Mouse (Mus musculus) kidney, postnatal 36 days (tissue): ENCODE measurements around the gene Foxo3.

ENCODE experiments used
- DNase-seq, 2 experiments: peaks; one replicate each; pipeline ENCODE4 v3.0.0; 2021 to 2022; ENCODE audit warnings: mixed read lengths in 2 of 2

Gene Foxo3

GRCm38 (mm10) chr10:42221996-42222395, 54.6 kb downstream of the Foxo3 start:
- DNase-seq = no peak

DNA sequence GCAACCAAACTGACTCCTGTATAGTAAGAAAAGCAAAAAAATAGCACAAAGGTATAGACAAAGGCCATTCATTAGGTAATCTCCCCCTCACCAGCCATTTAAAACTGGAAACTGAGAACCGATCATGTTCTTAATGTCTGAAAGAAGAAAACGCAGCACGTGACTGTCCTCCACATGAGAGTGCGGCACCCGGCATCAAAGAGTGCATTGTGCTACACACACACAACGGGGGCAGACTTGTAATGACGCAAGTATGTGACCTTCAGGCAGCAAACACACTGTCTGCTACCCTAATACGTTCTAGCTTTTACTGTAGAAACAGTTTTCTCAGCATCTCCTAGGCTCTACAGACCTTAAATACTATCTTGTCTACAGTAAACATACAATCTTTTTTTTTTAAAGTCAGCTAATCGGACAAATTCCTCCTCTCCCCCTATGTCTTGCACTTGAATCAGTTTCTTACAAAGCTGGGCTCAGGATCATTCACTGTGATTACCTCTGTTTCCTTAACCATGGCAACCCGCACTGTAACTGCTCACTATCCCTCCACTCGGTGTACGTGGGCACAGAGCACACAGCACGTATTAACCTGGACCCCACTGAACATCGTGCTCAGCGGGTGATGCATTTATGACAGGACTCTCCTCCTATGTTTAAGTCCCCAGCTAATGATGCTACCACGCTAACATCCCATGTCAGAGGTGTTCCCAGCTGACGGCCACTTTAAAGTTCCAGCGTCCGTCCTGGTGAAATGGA, 55.2 kb downstream of the Foxo3 start:
- no peak for DNase-seq

DNA sequence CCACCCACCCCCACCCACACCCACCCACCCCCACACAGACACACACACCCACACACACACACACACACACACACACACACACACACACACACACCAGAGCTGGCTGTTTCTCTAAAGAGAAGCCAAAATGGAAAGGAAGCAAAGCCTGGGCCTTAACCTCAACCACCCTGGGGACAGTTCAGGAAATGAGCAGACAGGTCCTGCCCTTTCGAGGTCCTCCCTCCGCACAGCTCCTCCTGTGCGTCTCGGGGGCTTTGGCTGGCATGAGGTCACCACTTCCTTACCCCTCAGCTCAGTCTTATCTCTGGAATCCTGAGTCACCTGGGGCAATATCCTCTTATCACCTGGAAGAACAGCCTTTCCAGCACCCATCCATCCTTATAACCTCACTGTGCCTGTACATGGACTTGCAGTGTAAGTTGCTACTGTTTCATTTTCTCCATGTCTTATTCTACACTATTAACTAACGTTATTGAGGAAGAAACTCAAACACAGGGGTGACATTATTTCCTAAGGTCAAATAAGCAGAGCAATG, 56.1 kb downstream of the Foxo3 start:
- DNase-seq = no peak

DNA sequence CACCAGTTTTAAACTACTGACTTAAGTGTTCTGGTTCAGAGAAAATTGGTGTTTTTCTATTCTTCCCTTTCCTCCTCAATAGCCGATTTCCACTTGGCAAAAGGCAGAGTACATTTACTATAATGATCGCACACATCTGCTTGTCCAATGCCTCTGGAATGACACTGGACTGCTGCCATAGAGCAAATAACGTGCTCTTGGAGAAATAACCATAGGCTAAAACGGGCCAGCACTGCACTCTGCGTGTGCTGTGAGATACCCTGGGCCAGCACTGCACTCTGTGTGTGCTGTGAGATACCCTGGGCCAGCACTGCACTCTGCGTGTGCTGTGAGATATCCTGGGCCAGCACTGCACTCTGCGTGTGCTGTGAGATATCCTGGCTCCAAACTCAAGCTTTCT, 65.1 kb downstream of the Foxo3 start:
- DNase-seq = no peak

DNA sequence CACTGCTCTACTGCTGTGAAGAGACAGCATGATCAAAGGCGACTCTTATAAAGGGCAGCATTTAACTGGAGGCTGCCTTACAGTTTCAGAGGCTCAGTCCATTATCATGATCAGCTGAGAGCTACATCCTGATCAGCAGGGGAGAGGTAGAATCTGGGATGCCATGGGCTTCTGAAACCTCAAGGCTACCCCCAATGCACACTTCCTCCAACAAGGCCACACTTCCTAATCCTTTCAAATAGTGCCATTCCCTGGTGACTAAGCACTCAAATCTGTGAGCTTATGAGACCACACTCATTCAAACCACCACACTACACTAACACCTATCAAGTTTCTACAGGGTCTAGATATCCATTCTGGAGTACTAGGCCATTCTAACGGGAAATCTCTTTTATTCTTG, 65.9 kb downstream of the Foxo3 start:
- no peak for DNase-seq

DNA sequence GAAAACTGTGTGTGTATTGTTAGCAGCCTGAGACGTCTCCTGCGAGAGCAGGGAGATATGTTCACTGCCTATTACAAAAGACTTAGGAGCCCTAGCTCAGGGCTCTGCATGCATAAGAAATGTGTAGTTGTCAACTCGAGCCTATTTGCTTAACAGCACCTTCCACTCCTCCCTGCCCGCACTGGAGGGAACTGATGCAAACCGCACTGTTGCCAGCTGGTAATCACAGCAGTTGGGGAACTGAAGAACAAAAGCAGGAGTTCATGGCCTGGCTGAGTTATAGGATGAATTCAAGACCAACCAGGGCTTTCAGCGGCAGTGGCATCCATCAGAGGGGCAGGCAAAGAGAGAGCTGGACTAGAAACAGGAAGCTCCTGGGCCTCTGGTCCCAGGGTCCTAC, 66.7 kb downstream of the Foxo3 start:
- DNase-seq = no peak

DNA sequence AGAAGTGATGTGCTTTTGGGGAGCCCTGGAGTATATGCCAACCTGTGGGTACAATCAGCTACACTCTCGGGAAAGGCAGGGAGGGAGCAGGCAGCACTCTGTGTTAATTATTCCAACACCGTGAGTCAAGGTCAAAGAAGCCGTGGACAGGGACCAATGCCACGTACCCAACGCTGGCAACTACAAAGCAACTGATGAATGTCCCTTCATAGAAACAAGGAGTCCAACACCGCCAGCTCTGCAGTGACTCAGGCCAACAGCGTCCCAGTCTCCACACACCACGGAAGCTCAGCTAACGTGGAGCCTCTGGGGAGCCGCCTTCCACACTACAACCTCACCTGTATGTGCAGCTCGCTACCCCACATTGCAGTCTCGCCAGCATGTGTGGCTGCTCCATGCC, 68.9 kb downstream of the Foxo3 start:
- DNase-seq = no peak

GRCm38 (mm10) chr10:42204768-42205412, 71.7 kb downstream of the Foxo3 start:
- DNase-seq = peak; percentile 48 to 64

DNA sequence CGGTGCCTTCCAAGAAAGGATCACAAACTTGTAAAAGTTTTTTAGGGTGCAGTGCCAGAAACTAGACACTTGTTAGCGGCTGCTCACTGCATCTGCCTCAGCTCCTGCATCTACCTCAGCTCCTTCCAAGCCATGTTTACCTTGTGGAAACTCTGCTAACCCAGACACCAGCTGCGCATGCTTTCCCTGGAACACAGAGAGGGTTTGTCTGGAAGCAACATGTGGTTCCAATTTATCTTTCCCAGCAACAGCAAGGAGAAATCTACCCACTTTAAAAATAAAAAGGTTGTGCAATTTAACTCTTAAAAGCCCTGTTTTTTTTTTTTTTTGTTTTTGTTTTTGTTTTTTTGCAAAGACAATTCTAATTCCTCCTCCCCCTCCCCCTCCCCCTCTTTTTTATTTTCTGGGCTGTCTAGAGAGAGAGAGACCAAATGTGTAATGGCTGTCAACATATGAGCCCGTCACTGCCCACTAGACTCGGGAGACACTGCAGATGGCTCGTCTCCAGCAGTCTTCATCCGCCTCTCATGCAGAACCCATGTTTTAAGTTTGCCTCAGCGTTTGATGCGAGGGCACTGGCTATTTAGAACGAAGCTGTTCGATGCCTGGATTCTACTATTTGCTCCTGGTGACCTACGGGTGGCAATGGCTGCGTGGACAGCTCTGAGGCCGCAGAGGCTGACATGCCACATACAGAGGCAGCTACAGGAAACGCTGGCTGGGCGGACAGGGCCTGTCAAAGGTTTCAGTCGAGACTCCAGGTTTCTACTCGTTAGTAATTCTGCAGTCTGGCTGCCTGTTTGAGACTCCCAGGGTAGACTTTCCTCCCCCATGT, 73.0 kb downstream of the Foxo3 start:
- DNase-seq = no peak

DNA sequence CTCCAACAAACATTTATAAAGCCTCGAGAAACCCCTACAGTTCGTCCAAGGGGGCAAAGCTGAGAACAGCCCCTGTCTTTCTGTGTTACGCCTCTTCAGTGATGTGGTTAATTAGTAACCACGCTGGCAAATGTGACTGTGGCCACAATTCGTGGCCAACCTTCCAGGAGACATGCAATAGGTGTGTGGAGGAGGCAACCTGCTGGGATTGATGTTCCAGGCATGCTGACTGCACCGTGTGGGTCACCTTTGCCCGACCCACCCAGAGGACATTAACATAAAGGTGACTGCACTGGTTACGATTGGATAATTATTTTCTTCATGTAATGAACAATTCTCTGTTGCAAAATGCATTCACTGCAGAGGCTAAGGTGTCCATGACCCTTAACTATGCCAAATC, 74.0 kb downstream of the Foxo3 start:
- peak; percentile 60 to 86 for DNase-seq

- DNase-seq = no peak
Measured at GRCm38 (mm10) chr10:42199472-42199871, 77.1 kb downstream of the Foxo3 start.

DNA sequence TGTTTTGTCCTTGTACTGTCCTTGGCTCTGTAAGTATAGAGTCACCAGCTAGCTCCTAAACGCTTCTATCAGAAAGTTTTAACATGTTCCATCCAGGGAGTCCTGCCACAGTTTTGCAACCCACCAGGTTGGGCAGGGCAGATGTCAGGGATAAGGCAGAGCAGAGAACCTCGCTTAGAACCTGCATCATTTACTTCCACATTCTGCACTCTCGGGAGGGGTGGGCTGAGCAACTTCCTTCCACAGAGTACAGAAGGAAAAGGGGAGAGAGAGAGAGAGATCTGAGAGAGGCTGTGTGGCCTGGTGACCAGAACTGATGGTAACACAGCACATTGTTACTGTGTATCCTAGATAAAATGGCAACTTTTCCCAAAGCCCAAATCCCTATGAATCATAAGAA, 77.9 kb downstream of the Foxo3 start:
- no peak for DNase-seq

DNA sequence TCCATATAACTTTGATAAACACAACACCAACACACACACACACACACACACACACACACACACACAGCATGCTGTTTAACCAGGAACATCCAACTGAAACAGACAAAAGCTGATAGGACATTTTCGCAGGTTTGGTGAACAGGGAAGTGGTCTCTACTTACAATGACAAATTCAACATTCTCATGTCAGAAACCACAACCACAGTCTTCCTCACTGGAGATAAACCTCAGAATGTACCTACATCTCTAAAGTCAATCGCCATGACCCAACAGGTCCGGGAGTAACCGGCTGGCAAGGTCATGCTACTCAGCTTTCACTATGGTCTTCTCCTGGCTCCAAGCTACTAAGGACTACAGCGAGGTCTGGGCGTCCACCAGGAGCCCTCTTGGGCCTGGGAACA, 81.8 kb downstream of the Foxo3 start:
- no peak for DNase-seq

DNA sequence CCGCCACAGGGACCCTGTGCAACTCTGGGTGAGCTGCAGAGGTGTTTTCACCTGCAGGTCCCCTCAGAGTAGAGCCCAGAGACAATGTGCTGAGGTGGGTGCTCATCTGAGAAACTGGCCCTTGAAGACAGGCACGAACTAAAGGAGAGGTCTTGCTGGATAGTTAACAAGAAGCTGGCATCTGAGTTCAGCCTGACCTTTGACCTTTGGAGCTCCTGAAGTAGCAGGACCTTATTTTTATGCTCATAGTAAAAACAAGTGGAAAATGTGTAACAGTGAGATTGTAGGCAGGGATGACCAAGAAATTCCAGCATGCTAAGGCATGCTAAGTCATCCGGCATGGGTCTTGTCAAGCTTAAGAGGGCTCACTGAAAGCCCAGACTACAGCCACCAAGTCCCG, 82.6 kb downstream of the Foxo3 start:
- DNase-seq = peak in 1 of 2 experiments; percentile 66

- no peak for DNase-seq
Measured at GRCm38 (mm10) chr10:42192951-42193350, 83.6 kb downstream of the Foxo3 start.

GRCm38 (mm10) chr10:42189674-42190434, 86.7 kb downstream of the Foxo3 start:
- peak; percentile 61 to 68 for DNase-seq

DNA sequence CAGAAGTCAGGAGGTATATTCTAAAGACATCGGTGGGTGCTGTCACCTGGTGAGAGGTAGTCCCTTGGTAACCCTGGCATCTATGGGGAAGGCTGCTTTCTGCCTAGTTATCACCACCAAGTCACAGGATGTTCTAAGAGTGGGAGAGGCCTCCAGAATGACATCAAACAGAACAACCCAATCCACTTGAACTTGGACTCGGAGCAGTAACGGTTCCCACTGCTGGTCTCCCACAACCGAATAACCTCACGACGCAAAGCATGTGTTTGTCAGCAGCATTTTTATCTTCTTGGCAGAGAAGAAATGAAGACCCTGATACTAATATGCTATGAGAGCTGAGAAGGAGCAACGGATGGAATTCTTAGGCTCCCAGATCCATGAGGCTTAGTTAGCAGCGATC, 87.5 kb downstream of the Foxo3 start:
- DNase-seq = no peak

- DNase-seq = no peak
Measured at GRCm38 (mm10) chr10:42188091-42188490, 88.5 kb downstream of the Foxo3 start.

GRCm38 (mm10) chr10:42186941-42187401, 89.6 kb downstream of the Foxo3 start:
- DNase-seq = no peak

GRCm38 (mm10) chr10:42180333-42180732, 96.2 kb downstream of the Foxo3 start:
- no peak for DNase-seq

DNA sequence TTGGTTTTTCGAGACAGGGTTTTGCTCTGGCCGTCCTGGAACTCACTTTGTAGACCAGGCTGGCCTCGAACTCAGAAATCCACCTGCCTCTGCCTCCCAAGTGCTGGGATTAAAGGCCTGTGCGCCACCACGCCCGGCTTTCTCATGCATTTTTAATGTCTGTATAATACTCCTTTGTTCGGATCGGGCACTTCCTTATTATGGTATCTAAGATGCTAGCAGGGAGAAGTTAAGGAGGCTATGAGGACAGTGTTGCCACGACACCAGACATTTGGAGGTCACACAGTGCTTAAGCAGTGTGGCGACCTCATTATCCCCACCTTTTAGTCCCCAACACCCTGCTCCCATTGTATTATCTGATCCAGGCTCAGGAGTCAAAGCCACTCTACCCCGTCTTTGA, 97.8 kb downstream of the Foxo3 start:
- no peak for DNase-seq
